Mouse (Mus musculus) layer of hippocampus, adult 18-20 months (tissue): ENCODE measurements around the gene Cebpz. TPM values are rescaled to one million over a fixed set of nuclear protein-coding genes. Genes with fewer than 3 reads are reported as not detected.
A peak's percentile ranks its signal among the peaks of the same experiment; 100 is the strongest.

ENCODE experiments used
- DNase-seq, 2 experiments: peaks; one replicate each; pipeline ENCODE4 v3.0.0; 2022; ENCODE audit warnings: low spot score in 2 of 2
- long read RNA-seq: library from polyadenylated mRNA; stranded (forward); transcript quantifications from one replicate; pipeline ENCODE4 v2.0.0, GENCODE M21; 2021
- total RNA-seq, 2 experiments: library from RNA; stranded (reverse); gene quantifications; 2 replicates each; pipeline ENCODE4 v1.2.3; 2021

The Cebpz gene
- 10 to 100 TPM; 32.0 to 35.3 TPM for total RNA-seq
- long read RNA-seq, full-length matches to known transcripts = 27 of 36 reads
- long read RNA-seq, partial matches to known transcripts = 4 of 36 reads
- long read RNA-seq, other reads (novel, unspliced or antisense) = 5 of 36 reads

- DNase-seq = peak; percentile 96 to 98
Observed at GRCm38 (mm10) chr17:78936466-78937228, at the start of gene Cebpz, which contains the start of gene Ndufaf7. Gene Cebpz, minus strand, starts transcription at chr17:78937066. Gene Ndufaf7, plus strand, starts transcription at chr17:78937136.

- DNase-seq = no peak
Observed at GRCm38 (mm10) chr17:78983736-78984135, 46.9 kb upstream of the Cebpz start.

- no peak for DNase-seq
Observed at GRCm38 (mm10) chr17:78983166-78983565, 46.3 kb upstream of the Cebpz start.

DNA sequence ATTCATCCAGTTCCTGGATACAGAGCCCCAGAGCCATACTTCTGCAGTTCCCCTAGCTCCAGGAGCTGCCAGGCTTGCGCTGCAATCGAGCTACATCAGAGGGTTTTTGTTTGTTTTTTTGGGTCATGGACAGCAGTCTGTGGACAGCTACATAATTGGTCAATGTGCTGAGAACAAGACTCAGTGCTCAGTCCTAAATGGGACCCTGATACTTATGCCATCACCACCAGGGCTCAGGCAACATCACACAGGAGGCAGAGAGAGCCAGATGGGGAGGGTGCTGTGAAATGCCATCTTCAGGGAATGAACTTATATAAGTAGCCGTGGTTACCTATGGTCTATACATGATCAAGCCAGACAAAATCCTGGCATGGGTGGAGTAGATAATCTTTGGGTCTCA lies 31.6 kb upstream of the Cebpz start:
- no peak for DNase-seq

GRCm38 (mm10) chr17:78966092-78966883 lies 29.4 kb upstream of the Cebpz start:
- DNase-seq = no peak

- peak; percentile 7 to 49 for DNase-seq
Observed at GRCm38 (mm10) chr17:78964387-78964786, 27.5 kb upstream of the Cebpz start.

- no peak for DNase-seq
Observed at GRCm38 (mm10) chr17:78959473-78959872, 22.6 kb upstream of the Cebpz start.

- DNase-seq = no peak
Observed at GRCm38 (mm10) chr17:78953240-78953639, 16.4 kb upstream of the Cebpz start.

DNA sequence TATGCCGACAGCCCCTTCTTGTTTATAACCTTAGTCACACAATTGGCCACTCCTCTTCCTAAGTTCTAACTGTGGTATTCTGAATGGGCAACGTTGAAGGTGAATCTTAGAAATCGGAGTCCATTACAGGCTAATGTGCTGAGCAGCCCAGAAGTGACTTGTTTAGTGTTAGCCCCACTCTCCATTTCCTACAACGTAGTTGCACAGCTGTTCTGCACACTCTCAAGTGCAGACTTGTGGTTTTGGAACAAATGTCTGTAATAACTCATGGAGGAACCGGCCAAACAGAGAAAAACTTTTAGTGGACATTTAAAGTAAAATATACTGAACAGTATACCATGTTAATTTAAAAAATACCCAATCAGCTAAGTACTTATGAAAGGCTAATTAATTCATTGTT lies 15.2 kb upstream of the Cebpz start:
- no peak for DNase-seq

- DNase-seq = no peak
Observed at GRCm38 (mm10) chr17:78951225-78951624, 14.4 kb upstream of the Cebpz start.

GRCm38 (mm10) chr17:78942579-78942978 lies 5.7 kb upstream of the Cebpz start:
- DNase-seq = no peak

- DNase-seq = no peak
Observed at GRCm38 (mm10) chr17:78938927-78939326, 2.1 kb upstream of the Cebpz start.

DNA sequence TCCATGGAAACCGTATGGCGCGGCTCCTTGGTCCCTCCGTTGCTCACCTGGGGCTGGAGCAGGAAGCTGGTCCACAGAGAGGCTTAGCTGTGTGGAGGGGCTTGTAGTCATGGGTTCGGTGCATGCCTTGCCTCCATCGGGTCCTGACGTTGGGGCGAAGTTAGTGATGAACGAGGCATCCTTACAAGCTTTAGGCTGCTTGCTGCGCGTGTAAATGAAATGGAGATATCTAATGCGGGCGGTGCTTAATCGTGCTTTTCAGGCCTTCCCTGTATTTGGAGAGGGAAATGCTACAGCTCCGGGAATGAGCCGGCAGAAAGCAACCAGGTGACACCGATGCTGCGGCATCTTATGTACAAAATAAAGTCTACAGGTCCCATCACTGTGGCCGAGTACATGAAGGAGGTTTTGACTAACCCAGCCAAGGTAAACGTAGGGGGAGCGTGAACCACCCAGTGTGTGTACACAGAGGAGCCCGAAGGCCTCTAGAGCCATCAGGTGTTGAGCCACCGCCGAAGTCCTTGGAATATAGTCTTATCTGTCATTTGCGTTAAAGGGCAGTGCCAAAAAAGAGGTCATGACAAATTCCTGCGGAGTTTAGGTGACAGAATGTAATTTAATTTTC lies 475 bp upstream of the Cebpz start:
- no peak for DNase-seq

DNA sequence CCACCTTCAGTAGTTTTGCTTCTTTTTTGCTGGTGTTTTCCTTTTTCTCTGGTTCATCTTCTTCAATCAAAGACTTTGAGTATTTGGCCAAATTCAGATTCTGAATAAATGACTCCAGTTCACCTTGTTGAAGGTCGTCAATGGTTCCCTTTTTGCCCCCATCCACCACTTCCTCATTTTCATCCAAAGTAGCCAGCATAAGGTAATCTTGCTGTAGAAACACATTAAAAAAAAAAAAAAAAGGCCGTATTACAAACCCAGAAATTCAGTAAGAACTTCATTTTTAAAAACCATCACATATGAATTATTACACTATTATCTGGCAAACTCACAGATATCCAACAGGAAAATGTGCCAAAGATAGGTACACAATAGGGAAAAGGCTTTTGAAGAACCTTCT lies 1.0 kb downstream of the Cebpz start:
- no peak for DNase-seq

DNA sequence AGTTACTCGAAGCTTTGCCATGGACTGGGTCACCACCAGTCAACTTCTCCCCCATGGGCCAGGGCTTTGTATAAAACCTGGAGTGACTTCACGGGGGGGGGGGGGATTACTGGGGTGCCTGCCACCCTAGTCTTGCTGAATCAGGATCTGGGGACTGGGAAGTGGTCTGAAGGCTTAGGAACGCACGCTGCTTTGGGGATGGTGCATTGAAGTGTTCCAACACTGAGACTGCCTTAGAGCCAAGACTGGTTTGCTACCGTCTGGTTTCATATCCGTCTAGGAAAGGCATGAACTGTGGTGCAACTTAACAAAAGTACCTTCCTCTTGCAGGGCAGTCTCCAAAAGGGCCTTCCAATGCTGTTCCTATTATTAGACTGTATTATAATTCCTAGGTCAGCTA lies 19.2 kb downstream of the Cebpz start:
- DNase-seq = no peak

DNA sequence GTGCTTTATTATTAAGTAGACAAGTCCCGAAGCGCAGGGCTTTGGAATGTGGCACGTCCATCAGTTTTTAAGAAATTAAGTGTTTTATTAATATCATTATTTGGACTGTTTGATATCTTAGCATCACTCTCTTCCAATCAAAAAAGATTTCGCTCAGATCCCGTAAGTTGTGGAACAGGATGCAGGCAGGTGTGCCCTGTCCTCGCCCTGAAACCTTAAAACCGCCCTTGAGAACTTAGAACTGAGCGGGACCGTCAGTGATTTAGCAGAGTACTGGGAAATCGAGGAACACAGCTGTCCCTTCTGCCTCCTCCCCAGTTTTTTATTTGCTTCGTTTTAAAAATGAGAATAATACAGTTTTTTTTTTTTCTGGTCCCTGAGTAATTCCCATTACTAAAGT lies 20.0 kb downstream of the Cebpz start:
- no peak for DNase-seq

DNA sequence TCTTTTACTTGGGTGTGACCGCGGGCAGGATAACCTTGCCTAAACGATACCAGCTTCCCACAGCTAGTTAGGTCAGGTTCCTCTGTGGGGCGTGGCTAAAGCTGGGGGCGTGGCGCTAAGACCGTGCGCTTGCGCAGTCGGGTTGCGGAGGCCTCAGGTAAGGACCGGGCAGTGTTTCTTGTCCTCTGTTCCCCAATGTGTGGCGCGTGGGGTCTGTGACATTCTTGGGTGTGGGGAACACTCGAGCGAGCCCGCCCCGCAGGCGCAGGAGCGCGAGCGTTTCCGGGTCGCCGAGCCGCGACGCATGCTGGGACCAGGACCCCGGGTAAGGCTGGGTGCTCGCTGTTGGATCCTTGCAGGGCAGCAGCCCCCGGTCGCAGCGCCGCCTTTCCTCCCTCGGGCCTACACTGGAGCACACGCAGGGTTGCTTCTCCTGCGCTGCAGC lies 20.5 kb downstream of the Cebpz start, which contains the start of gene Cebpzos:
Gene Cebpzos (plus strand): TSS at position 132 of the 445 bp plus-strand sequence.
- peak; percentile 86 to 91 for DNase-seq

DNA sequence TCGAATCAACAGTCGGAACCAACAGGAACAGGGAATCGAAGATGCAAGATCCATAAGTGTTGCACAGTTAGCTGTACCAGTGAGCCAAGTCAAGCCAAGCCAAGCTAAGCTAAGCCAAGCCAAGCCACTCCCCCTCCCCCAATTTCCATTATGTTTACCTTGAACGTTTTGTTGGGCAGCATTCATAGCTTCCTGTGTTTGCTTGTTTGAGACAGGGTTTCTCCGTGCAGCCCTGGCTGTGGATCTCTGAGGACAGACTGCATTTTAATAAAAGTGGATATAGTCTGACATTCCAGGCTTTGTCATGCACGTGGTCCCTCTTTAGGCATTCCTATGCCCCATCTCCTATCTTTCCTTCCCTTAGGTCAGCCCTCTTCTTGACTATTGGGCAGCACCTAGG lies 21.1 kb downstream of the Cebpz start:
- DNase-seq = no peak

DNA sequence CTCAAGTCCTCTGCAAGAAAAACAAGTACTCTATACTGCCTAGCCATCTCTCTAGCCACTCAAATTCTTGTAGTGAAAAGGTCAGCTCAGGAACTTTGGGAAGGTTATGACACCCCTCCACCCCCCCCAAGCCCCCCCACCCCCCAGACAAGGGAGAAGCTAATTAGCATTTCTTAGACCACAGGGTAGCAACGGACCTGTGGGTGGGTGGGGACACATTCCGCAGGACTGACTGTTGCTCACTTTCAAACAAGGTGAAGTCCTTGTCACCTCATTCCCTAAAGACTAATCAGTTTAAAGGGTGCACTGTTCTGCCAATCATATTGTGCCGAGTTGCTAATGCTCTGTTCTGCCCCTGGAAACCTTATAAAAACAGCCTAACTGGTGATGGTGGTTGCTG lies 22.9 kb downstream of the Cebpz start:
- DNase-seq = no peak

- peak in 1 of 2 experiments; percentile 13 for DNase-seq
Observed at GRCm38 (mm10) chr17:78912861-78913281, 24.0 kb downstream of the Cebpz start.

- no peak for DNase-seq
Observed at GRCm38 (mm10) chr17:78909374-78909773, 27.5 kb downstream of the Cebpz start.
